Mouse (Mus musculus) hindbrain, embryonic 15.5 days (tissue): Measurements from ENCODE around the gene Msh5. TPM values are rescaled to one million over a fixed set of nuclear protein-coding genes. Genes with fewer than 3 reads are reported as not detected.
A peak's percentile ranks its signal among the peaks of the same experiment; 100 is the strongest.

ENCODE experiments used
- ATAC-seq: fragments of 200-750 bp; cut with Nextera tagmentation; 2 replicates; pipeline ENCODE4 v1.8.0; 2017; ENCODE audit warnings: low read depth, moderate number of reproducible peaks, moderate TSS enrichment; ENCODE audit not compliant: low FRiP score
- H3K27ac ChIP-seq: fragments of 300-500 bp; sonication (generic); replicated peaks from 2 replicates; pipeline ENCODE4 v1.5.1; 2015; ENCODE audit warnings: mild to moderate bottlenecking, inconsistent platforms
- H3K27me3 ChIP-seq: fragments of 300-500 bp; sonication (generic); 2 replicates; pipeline ENCODE4 v1.6.1; 2015; ENCODE audit warnings: control low read depth, inconsistent platforms
- H3K36me3 ChIP-seq: fragments of 300-500 bp; sonication (generic); 2 replicates; pipeline ENCODE4 v1.6.1; 2015; ENCODE audit warnings: control low read depth, inconsistent platforms
- H3K4me1 ChIP-seq: fragments of 300-500 bp; sonication (generic); replicated peaks from 2 replicates; pipeline ENCODE4 v1.6.1; 2015; ENCODE audit warnings: control low read depth, inconsistent platforms
- H3K4me2 ChIP-seq: fragments of 300-500 bp; sonication (generic); 2 replicates; pipeline ENCODE4 v1.6.1; 2015; ENCODE audit warnings: moderate library complexity, mild to moderate bottlenecking, inconsistent platforms
- H3K4me3 ChIP-seq: fragments of 300-500 bp; sonication (generic); 2 replicates; pipeline ENCODE4 v1.5.1; 2015; ENCODE audit warnings: mild to moderate bottlenecking, inconsistent platforms
- H3K9ac ChIP-seq: fragments of 300-500 bp; sonication (generic); 2 replicates; pipeline ENCODE4 v1.6.1; 2015; ENCODE audit warnings: inconsistent platforms
- H3K9me3 ChIP-seq: fragments of 300-500 bp; sonication (generic); 2 replicates; pipeline ENCODE4 v1.6.1; 2016; ENCODE audit warnings: control low read depth, inconsistent platforms
- WGBS: fragments of 180-500 bp; shearing (Covaris S2); methylation state at CpG from one replicate; pipeline ENCODE4 v1.1.7; 2015; 5-methylcytosine and 5-hydroxymethylcytosine counted together
- polyA plus RNA-seq: library from polyadenylated mRNA; unstranded; fragments of >200 nt; fragmentation: Nextera tagmentation; extraction: Ambion mirVana; gene quantifications from 2 replicates; pipeline ENCODE4 v1.2.1, GENCODE M21; 2015

Gene Msh5
- polyA plus RNA-seq, 1 experiment from 2014 or later: 3.4 TPM

- WGBS: 71% methylated on average over 7 of the region's 10 CpGs
- no peak for ATAC-seq
Observed at GRCm38 (mm10) chr17:35024691-35025488, 21.7 kb downstream of the Msh5 start.

GRCm38 (mm10) chr17:35024261-35024660 is 22.3 kb downstream of the Msh5 start:
- no peak overlapping the region for H3K4me3 ChIP-seq
- H3K9me3 ChIP-seq: no peaks in the 10 kb centered on the region
- H3K4me1 ChIP-seq: peaks cover 5% of the 10 kb centered on the region

More at GRCm38 (mm10) chr17:35024691-35025488, 21.7 kb downstream of the Msh5 start:
- H3K36me3 ChIP-seq: no peaks in the 10 kb centered on the region
- H3K27me3 ChIP-seq: no peaks in the 10 kb centered on the region
- H3K9me3 ChIP-seq: no peaks in the 10 kb centered on the region
- H3K4me1 ChIP-seq: peaks cover 9% of the 10 kb centered on the region
- no peak overlapping the region for H3K9ac ChIP-seq
- no peak overlapping the region for H3K4me2 ChIP-seq
- no peak overlapping the region for H3K27ac ChIP-seq
- H3K4me3 ChIP-seq: no peak overlapping the region

GRCm38 (mm10) chr17:35023756-35024155 is 22.8 kb downstream of the Msh5 start:
- no peak overlapping the region for H3K27ac ChIP-seq
- no peak overlapping the region for H3K4me2 ChIP-seq
- no peak overlapping the region for H3K9ac ChIP-seq
- H3K27me3 ChIP-seq: no peaks in the 10 kb centered on the region
- no peak for ATAC-seq
- no peaks in the 10 kb centered on the region for H3K36me3 ChIP-seq
- no peaks in the 10 kb centered on the region for H3K9me3 ChIP-seq
- 87% methylated on average over 4 of the region's 4 CpGs for WGBS
- H3K4me1 ChIP-seq: peaks cover 5% of the 10 kb centered on the region
- H3K4me3 ChIP-seq: no peak overlapping the region

More at GRCm38 (mm10) chr17:35024261-35024660, 22.3 kb downstream of the Msh5 start:
- no peak for ATAC-seq
- Histone ChIP-seq H3K9ac (no peak overlapping the region), H3K27ac (no peak overlapping the region), H3K36me3 (no peaks in the 10 kb centered on the region), H3K4me2 (no peak overlapping the region), H3K27me3 (no peaks in the 10 kb centered on the region)
- WGBS: 81% methylated on average over 13 of the region's 13 CpGs

- no peak overlapping the region for H3K4me3 ChIP-seq
- ATAC-seq: no peak
- no peaks in the 10 kb centered on the region for H3K36me3 ChIP-seq
- no peaks in the 10 kb centered on the region for H3K9me3 ChIP-seq
- H3K4me2 ChIP-seq: no peak overlapping the region
- no peak overlapping the region for H3K9ac ChIP-seq
- 89% methylated on average over 5 of the region's 5 CpGs for WGBS
- H3K27me3 ChIP-seq: no peaks in the 10 kb centered on the region
- peaks cover 5% of the 10 kb centered on the region for H3K4me1 ChIP-seq
- no peak overlapping the region for H3K27ac ChIP-seq
Observed at GRCm38 (mm10) chr17:35023221-35023620, 23.3 kb downstream of the Msh5 start.

- WGBS: 93% methylated on average over 8 of the region's 8 CpGs
- ATAC-seq: no peak
Observed at GRCm38 (mm10) chr17:35022541-35023060, 23.9 kb downstream of the Msh5 start.

GRCm38 (mm10) chr17:35021842-35022477 is 24.6 kb downstream of the Msh5 start:
- Histone ChIP-seq H3K27ac (no peak overlapping the region), H3K4me2 (0 out of 2 replicates have a peak overlapping the region, but pooled peaks have one; percentile 32), H3K9ac (no peak overlapping the region), H3K4me1 (peaks cover 5% of the 10 kb centered on the region), H3K4me3 (no peak overlapping the region), H3K27me3 (no peaks in the 10 kb centered on the region), H3K9me3 (no peaks in the 10 kb centered on the region), H3K36me3 (no peaks in the 10 kb centered on the region)
- ATAC-seq: no peak
- 64% methylated on average over 6 of the region's 6 CpGs for WGBS

More at GRCm38 (mm10) chr17:35022541-35023060, 23.9 kb downstream of the Msh5 start:
- Histone ChIP-seq H3K4me2 (no peak overlapping the region), H3K4me3 (no peak overlapping the region), H3K27ac (no peak overlapping the region), H3K9me3 (no peaks in the 10 kb centered on the region), H3K27me3 (no peaks in the 10 kb centered on the region), H3K4me1 (peaks cover 5% of the 10 kb centered on the region), H3K36me3 (no peaks in the 10 kb centered on the region), H3K9ac (no peak overlapping the region)

GRCm38 (mm10) chr17:35021163-35021808 is 25.3 kb downstream of the Msh5 start:
- H3K4me2 ChIP-seq: peak overlapping the region; percentile 32; the same call in 1 of the 2 replicates
- no peak overlapping the region for H3K4me3 ChIP-seq
- H3K27ac ChIP-seq: no peak overlapping the region
- H3K9ac ChIP-seq: no peak overlapping the region
- no peaks in the 10 kb centered on the region for H3K9me3 ChIP-seq
- no peaks in the 10 kb centered on the region for H3K36me3 ChIP-seq
- WGBS: 6% methylated on average over 17 of the region's 17 CpGs
- no peaks in the 10 kb centered on the region for H3K27me3 ChIP-seq
- no peak for ATAC-seq
- peaks cover 5% of the 10 kb centered on the region for H3K4me1 ChIP-seq

GRCm38 (mm10) chr17:35020551-35020950 is 26.0 kb downstream of the Msh5 start:
- 88% methylated on average over 8 of the region's 8 CpGs for WGBS
- Histone ChIP-seq H3K4me2 (no peak overlapping the region), H3K4me3 (no peak overlapping the region), H3K27ac (no peak overlapping the region), H3K36me3 (peaks cover 4% of the 10 kb centered on the region; the same call in 1 of the 2 replicates), H3K4me1 (peaks cover 7% of the 10 kb centered on the region), H3K9me3 (no peaks in the 10 kb centered on the region), H3K9ac (no peak overlapping the region), H3K27me3 (no peaks in the 10 kb centered on the region)
- ATAC-seq: no peak

GRCm38 (mm10) chr17:35019894-35020293 is 26.7 kb downstream of the Msh5 start:
- H3K9me3 ChIP-seq: no peaks in the 10 kb centered on the region
- H3K4me3 ChIP-seq: no peak overlapping the region
- H3K27me3 ChIP-seq: no peaks in the 10 kb centered on the region
- H3K9ac ChIP-seq: no peak overlapping the region
- peaks cover 7% of the 10 kb centered on the region for H3K4me1 ChIP-seq
- ATAC-seq: no peak
- no peak overlapping the region for H3K4me2 ChIP-seq
- no peak overlapping the region for H3K27ac ChIP-seq
- H3K36me3 ChIP-seq: peaks cover 10% of the 10 kb centered on the region; the same call in 1 of the 2 replicates
- 79% methylated on average over 11 of the region's 11 CpGs for WGBS

- no peaks in the 10 kb centered on the region for H3K27me3 ChIP-seq
- H3K4me3 ChIP-seq: no peak overlapping the region
- H3K36me3 ChIP-seq: peaks cover 25% of the 10 kb centered on the region
- H3K4me1 ChIP-seq: peaks cover 7% of the 10 kb centered on the region
- H3K4me2 ChIP-seq: no peak overlapping the region
- 73% methylated on average over 3 of the region's 3 CpGs for WGBS
- H3K9me3 ChIP-seq: no peaks in the 10 kb centered on the region
- H3K9ac ChIP-seq: no peak overlapping the region
- no peak for ATAC-seq
- no peak overlapping the region for H3K27ac ChIP-seq
Observed at GRCm38 (mm10) chr17:35018171-35018570, 28.4 kb downstream of the Msh5 start.

GRCm38 (mm10) chr17:35017706-35018030 is 28.9 kb downstream of the Msh5 start:
- H3K27me3 ChIP-seq: no peaks in the 10 kb centered on the region
- WGBS: 72% methylated on average over 14 of the region's 14 CpGs
- H3K27ac ChIP-seq: no peak overlapping the region
- H3K4me3 ChIP-seq: no peak overlapping the region
- ATAC-seq: no peak
- H3K9ac ChIP-seq: no peak overlapping the region
- no peaks in the 10 kb centered on the region for H3K9me3 ChIP-seq
- H3K36me3 ChIP-seq: peaks cover 30% of the 10 kb centered on the region
- H3K4me1 ChIP-seq: peaks cover 7% of the 10 kb centered on the region
- no peak overlapping the region for H3K4me2 ChIP-seq
